Mouse (Mus musculus) limb, embryonic 14.5 days (tissue): Measurements from ENCODE around the gene Gm10842. TPM values are rescaled to one million over a fixed set of nuclear protein-coding genes. Genes with fewer than 3 reads are reported as not detected.

Source experiments
- ATAC-seq: fragments of 200-750 bp; cut with Nextera tagmentation; 2 replicates; pipeline ENCODE4 v1.8.0; 2017; ENCODE audit warnings: low read depth, moderate number of reproducible peaks, moderate TSS enrichment; ENCODE audit not compliant: low FRiP score
- DNase-seq: peaks from one replicate; pipeline ENCODE4 v3.0.0-alpha.2; 2015; ENCODE audit warnings: low spot score
- H3K27ac ChIP-seq: fragments of 300-500 bp; sonication (generic); replicated peaks from 2 replicates; pipeline ENCODE4 v1.5.1; 2014; ENCODE audit warnings: low read depth, mild to moderate bottlenecking, low read length, moderate library complexity, mixed read lengths
- H3K27me3 ChIP-seq: fragments of 300-500 bp; sonication (generic); 2 replicates; pipeline ENCODE4 v1.6.1; 2014; ENCODE audit warnings: low read length, mixed read lengths; ENCODE audit not compliant: control insufficient read depth, insufficient read depth
- H3K36me3 ChIP-seq: fragments of 300-500 bp; sonication (generic); 2 replicates; pipeline ENCODE4 v1.6.1; 2014; ENCODE audit warnings: mild to moderate bottlenecking, low read length, moderate library complexity, mixed read lengths; ENCODE audit not compliant: control insufficient read depth, insufficient read depth
- H3K4me1 ChIP-seq: fragments of 300-500 bp; sonication (generic); 2 replicates; pipeline ENCODE4 v1.6.1; 2014; ENCODE audit warnings: antibody characterized with exemption, low read length, mixed read lengths; ENCODE audit not compliant: control insufficient read depth, insufficient read depth
- H3K4me2 ChIP-seq: fragments of 300-500 bp; sonication (generic); replicated peaks from 2 replicates; pipeline ENCODE4 v1.6.1; 2014; ENCODE audit warnings: low read depth, mild to moderate bottlenecking, low read length, moderate library complexity; ENCODE audit not compliant: severe bottlenecking
- H3K4me3 ChIP-seq: fragments of 300-500 bp; sonication (generic); replicated peaks from 2 replicates; pipeline ENCODE4 v1.5.1; 2014; ENCODE audit warnings: low read length
- H3K9ac ChIP-seq: fragments of 300-500 bp; sonication (generic); 2 replicates; pipeline ENCODE4 v1.6.1; 2014; ENCODE audit warnings: mild to moderate bottlenecking, low read depth, low read length, moderate library complexity; ENCODE audit not compliant: severe bottlenecking
- H3K9me3 ChIP-seq: fragments of 300-500 bp; sonication (generic); 2 replicates; pipeline ENCODE4 v1.6.1; 2016; ENCODE audit warnings: low read length; ENCODE audit not compliant: control insufficient read depth
- POLR2A ChIP-seq: fragments of 200-500 bp; IDR thresholded peaks from 2 replicates; pipeline ENCODE4 v1.8.0; 2012; ENCODE audit warnings: inconsistent platforms, mild to moderate bottlenecking, moderate library complexity, borderline replicate concordance; ENCODE audit not compliant: insufficient read depth, insufficient read length; ENCODE audit errors: extremely low read depth
- WGBS: fragments of 180-500 bp; shearing (Covaris S2); extraction: QIAGEN DNeasy Blood & Tissue Kit; methylation state at CpG from one replicate; pipeline ENCODE4 v1.1.7; 2014; 5-methylcytosine and 5-hydroxymethylcytosine counted together
- polyA plus RNA-seq, 2 experiments: library from polyadenylated mRNA; depleted of rRNA in 1 of 2; stranded (reverse) in 1 of 2; unstranded in 1 of 2; fragments of >200 nt; fragmentation: Nextera tagmentation in 1 of 2; extraction: Ambion mirVana in 1 of 2; gene quantifications; 2 replicates each; pipeline versions ENCODE4 v1.2.1 to v1.2.3; 2012 to 2014

The Gm10842 gene
- polyA plus RNA-seq, 2 experiments: not detected

GRCm38 (mm10) chr11:105141115-105141514, 5.6 kb upstream of the Gm10842 start:
- Histone ChIP-seq H3K9ac (no peak overlapping the region), H3K4me3 (no peak overlapping the region), H3K36me3 (peaks cover 45% of the 10 kb centered on the region), H3K27me3 (no peaks in the 10 kb centered on the region), H3K4me1 (no peaks in the 10 kb centered on the region), H3K27ac (no peak overlapping the region), H3K4me2 (no peak overlapping the region), H3K9me3 (no peaks in the 10 kb centered on the region)
- TF ChIP-seq POLR2A: no peak
- WGBS: 90% methylated on average over 5 of the region's 5 CpGs
- DNase-seq: no peak
- no peak for ATAC-seq

- ATAC-seq (no peak), DNase-seq (no peak)
- peaks cover 23% of the 10 kb centered on the region for H3K36me3 ChIP-seq
- H3K9ac ChIP-seq: no peak overlapping the region
- no peak overlapping the region for H3K4me2 ChIP-seq
- no peak overlapping the region for H3K4me3 ChIP-seq
- no peak for TF ChIP-seq POLR2A
- H3K9me3 ChIP-seq: no peaks in the 10 kb centered on the region
- H3K4me1 ChIP-seq: no peaks in the 10 kb centered on the region
- H3K27ac ChIP-seq: no peak overlapping the region
- no peaks in the 10 kb centered on the region for H3K27me3 ChIP-seq
Observed at GRCm38 (mm10) chr11:105143564-105143963, 3.1 kb upstream of the Gm10842 start.

- Histone ChIP-seq H3K9ac (no peak overlapping the region), H3K4me3 (no peak overlapping the region), H3K4me2 (no peak overlapping the region), H3K36me3 (peaks cover 20% of the 10 kb centered on the region), H3K27me3 (no peaks in the 10 kb centered on the region), H3K9me3 (no peaks in the 10 kb centered on the region), H3K4me1 (no peaks in the 10 kb centered on the region), H3K27ac (no peak overlapping the region)
- WGBS: 90% methylated on average over 3 of the region's 3 CpGs
- no peak for DNase-seq
- TF ChIP-seq POLR2A: no peak
- no peak for ATAC-seq
Observed at GRCm38 (mm10) chr11:105144084-105144483, 2.6 kb upstream of the Gm10842 start.

- no peak for ATAC-seq
- 65% methylated on average over 11 of the region's 11 CpGs for WGBS
- no peaks in the 10 kb centered on the region for H3K27me3 ChIP-seq
Observed at GRCm38 (mm10) chr11:105144508-105145210, 2.0 kb upstream of the Gm10842 start.

GRCm38 (mm10) chr11:105145211-105145610, 1.5 kb upstream of the Gm10842 start:
- 90% methylated on average over 10 of the region's 10 CpGs for WGBS
- Histone ChIP-seq H3K9me3 (no peaks in the 10 kb centered on the region), H3K4me1 (no peaks in the 10 kb centered on the region), H3K4me2 (no peak overlapping the region), H3K36me3 (peaks cover 9% of the 10 kb centered on the region; the same call in 1 of the 2 replicates), H3K9ac (no peak overlapping the region), H3K27ac (no peak overlapping the region), H3K4me3 (no peak overlapping the region), H3K27me3 (no peaks in the 10 kb centered on the region)
- no peak for TF ChIP-seq POLR2A
- no peak for ATAC-seq
- no peak for DNase-seq

More at GRCm38 (mm10) chr11:105144508-105145210, 2.0 kb upstream of the Gm10842 start:
- H3K9me3 ChIP-seq: no peaks in the 10 kb centered on the region
- DNase-seq: no peak
- peaks cover 14% of the 10 kb centered on the region for H3K36me3 ChIP-seq
- H3K27ac ChIP-seq: no peak overlapping the region
- H3K4me3 ChIP-seq: no peak overlapping the region
- no peak overlapping the region for H3K9ac ChIP-seq
- H3K4me2 ChIP-seq: no peak overlapping the region
- H3K4me1 ChIP-seq: no peaks in the 10 kb centered on the region
- no peak for TF ChIP-seq POLR2A

GRCm38 (mm10) chr11:105149353-105149752, 2.7 kb downstream of the Gm10842 start:
- H3K36me3 ChIP-seq: no peaks in the 10 kb centered on the region
- H3K9ac ChIP-seq: no peak overlapping the region
- TF ChIP-seq POLR2A: no peak
- no peak overlapping the region for H3K4me2 ChIP-seq
- no peak for DNase-seq
- no peak overlapping the region for H3K27ac ChIP-seq
- H3K27me3 ChIP-seq: no peaks in the 10 kb centered on the region; the same call in 1 of the 2 replicates
- ATAC-seq: no peak
- no peaks in the 10 kb centered on the region for H3K9me3 ChIP-seq
- H3K4me3 ChIP-seq: no peak overlapping the region
- 76% methylated on average over 3 of the region's 3 CpGs for WGBS
- H3K4me1 ChIP-seq: peaks cover 18% of the 10 kb centered on the region
